Mouse (Mus musculus): ENCODE measurements at regions not wholly inside any gene's neighbourhood (a gene's known extent, or its start where the extent isn't known, plus 50 kb on each side); places are given as distances from the start of the nearest gene placed in this dataset.

GRCm38 (mm10) chr13:114681887-114682286 lies 136.1 kb upstream of the Mocs2 start:
- TF ChIP-seq EP300 (optimal IDR thresholded peaks at IDR 0.05) (no peak), CTCF (IDR thresholded peaks at IDR 0.05; ENCODE audit: low read depth) (no peak)
